27 mouse cellular contexts compared by ENCODE assay signal in genomic region chr2:172452458-172452857, GRCm38 (mm10). TPM values are rescaled to one million over a fixed set of nuclear protein-coding genes. Genes with fewer than 3 reads are reported as not detected.
"Had no signal": no experiment of that assay in that cellular context is flagged by ENCODE, and none has a peak within 500 bp of the region (broad histone marks: within the 10 kb centered on the region; RNA-seq: fewer than 3 reads in every experiment).

No protein-coding gene starts in this region.

- H3K27me3 ChIP-seq: hindbrain, embryonic 13.5 days; intestine, embryonic 15.5 days; limb, embryonic 15.5 days; lung, embryonic 15.5 days; megakaryocyte, embryonic 14.5 days; midbrain, embryonic 13.5 days; neural tube, embryonic 13.5 days; stomach, embryonic 15.5 days had no signal

- H3K4me2 ChIP-seq: hindbrain, embryonic 13.5 days; intestine, embryonic 15.5 days; limb, embryonic 15.5 days; lung, embryonic 15.5 days; midbrain, embryonic 13.5 days; neural tube, embryonic 13.5 days; stomach, embryonic 15.5 days had no signal

- H3K4me3 ChIP-seq: hindbrain, embryonic 13.5 days; intestine, embryonic 15.5 days; limb, embryonic 15.5 days; lung, embryonic 15.5 days; megakaryocyte, embryonic 14.5 days; midbrain, embryonic 10.5 days; midbrain, embryonic 13.5 days; myocyte; neural tube, embryonic 13.5 days; stomach, embryonic 15.5 days had no signal

- H3K4me1 ChIP-seq: hindbrain, embryonic 13.5 days; intestine, embryonic 15.5 days; limb, embryonic 15.5 days; lung, embryonic 15.5 days; midbrain, embryonic 10.5 days; midbrain, embryonic 13.5 days; neural tube, embryonic 13.5 days; stomach, embryonic 15.5 days had no signal

- H3K9me3 ChIP-seq: hindbrain, embryonic 13.5 days; intestine, embryonic 15.5 days; limb, embryonic 15.5 days; lung, embryonic 15.5 days; megakaryocyte, embryonic 14.5 days; midbrain, embryonic 10.5 days; midbrain, embryonic 13.5 days; neural tube, embryonic 13.5 days; stomach, embryonic 15.5 days had no signal

- ATAC-seq: hindbrain, embryonic 16.5 days; intestine, embryonic 15.5 days; midbrain, embryonic 13.5 days; midbrain, embryonic 16.5 days had no signal

- DNase-seq: kidney, adult 11 months; lung, adult 18-20 months; lung, postnatal 10 days; lung, postnatal 36 days; retina, postnatal 1 day; right cerebral cortex, postnatal 25 days; spleen, adult 18-20 months; thymus, postnatal 25 days had no signal

- H3K27ac ChIP-seq: hindbrain, embryonic 13.5 days; intestine, embryonic 15.5 days; kidney, postnatal 0 days; limb, embryonic 15.5 days; lung, embryonic 15.5 days; midbrain, embryonic 10.5 days; midbrain, embryonic 13.5 days; neural tube, embryonic 13.5 days; stomach, embryonic 15.5 days had no signal

- H3K9ac ChIP-seq: hindbrain, embryonic 13.5 days; intestine, embryonic 15.5 days; limb, embryonic 15.5 days; lung, embryonic 15.5 days; midbrain, embryonic 13.5 days; neural tube, embryonic 13.5 days; stomach, embryonic 15.5 days had no signal

RNA-seq across cellular contexts. Expression of gene Gcnt7, which starts 5.9 kb away (rescaled TPM):
- total RNA-seq: layer of hippocampus, adult 18-20 months; layer of hippocampus, postnatal 14 days; left cerebral cortex, adult 8-10 months; left cerebral cortex, postnatal 25 days; monocyte, adult 5-6 weeks had no signal

RNA-seq across cellular contexts. Expression of gene Fam209, which starts 19.9 kb away (rescaled TPM):
- total RNA-seq: left cerebral cortex, adult 8-10 months; left cerebral cortex, postnatal 25 days had no signal
- polyA plus RNA-seq: hindbrain, embryonic 13.5 days; intestine, embryonic 15.5 days; kidney, postnatal 0 days; limb, embryonic 11.5 days; midbrain, embryonic 16.5 days had no signal
